Mouse (Mus musculus) left cerebral cortex, adult 18-20 months (tissue): ENCODE measurements around the gene Dtnbp1. TPM values are rescaled to one million over a fixed set of nuclear protein-coding genes. Genes with fewer than 3 reads are reported as not detected.

ENCODE experiments used
- DNase-seq, 2 experiments: peaks; one replicate each; pipeline ENCODE4 v3.0.0; 2021 to 2022; ENCODE audit warnings: low spot score in 2 of 2, mixed read lengths in 1 of 2
- total RNA-seq, 2 experiments: library from RNA; stranded (reverse); gene quantifications; 2 replicates each; pipeline ENCODE4 v1.2.3; 2021

Dtnbp1 gene
- total RNA-seq, 2 experiments from 2014 or later = 79.6 to 81.2 TPM

- no peak for DNase-seq
Measured at GRCm38 (mm10) chr13:44952393-44953086, 49.4 kb downstream of the Dtnbp1 start.

DNA sequence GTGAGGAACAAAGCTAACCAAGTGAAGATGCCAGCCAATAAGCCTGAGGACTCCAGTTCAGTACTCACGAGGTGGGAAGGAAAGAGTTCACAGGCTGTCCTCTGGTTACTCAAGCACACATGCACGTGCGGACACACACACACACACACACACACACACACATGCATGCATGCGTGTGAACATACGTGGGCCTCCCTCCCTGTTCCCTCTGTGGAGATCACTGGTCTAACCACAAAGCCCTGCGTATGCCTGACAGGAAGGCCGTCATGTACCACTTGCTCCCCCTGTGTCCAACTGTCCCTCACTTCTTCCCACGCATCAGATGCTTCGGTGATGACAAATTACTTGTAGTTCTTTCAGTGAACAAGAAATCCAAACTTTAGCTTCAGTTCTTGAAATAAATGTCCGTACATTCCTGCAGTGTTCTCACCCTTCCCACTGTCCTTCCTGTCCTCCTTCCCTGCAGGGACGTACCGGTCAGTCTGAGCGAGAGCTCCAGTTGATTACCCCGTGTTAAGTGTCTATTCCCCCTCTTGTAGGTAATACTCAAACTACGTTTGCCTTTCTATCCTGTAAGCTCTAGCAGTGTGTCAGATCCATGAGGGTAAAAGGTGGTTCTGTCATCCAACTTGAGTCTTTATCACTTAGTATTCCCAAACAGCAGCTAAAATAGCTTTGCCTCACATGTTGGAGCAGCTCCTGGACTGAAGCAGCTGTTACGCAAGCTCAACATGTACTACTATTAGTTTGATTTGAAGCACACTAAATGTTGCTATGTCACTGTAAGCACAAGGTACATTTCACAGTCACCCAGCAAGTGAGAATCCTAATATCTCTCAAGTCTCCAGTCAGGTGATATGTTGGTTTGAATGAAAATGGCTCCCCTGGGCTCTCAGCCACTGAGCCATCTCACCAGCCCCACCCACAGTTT lies 53.4 kb downstream of the Dtnbp1 start:
- peak; percentile 63 to 66 for DNase-seq

- DNase-seq = peak in 1 of 2 experiments; percentile 42
Measured at GRCm38 (mm10) chr13:44946880-44947635, 54.9 kb downstream of the Dtnbp1 start.

- no peak for DNase-seq
Measured at GRCm38 (mm10) chr13:44943618-44944017, 58.3 kb downstream of the Dtnbp1 start.

- no peak for DNase-seq
Measured at GRCm38 (mm10) chr13:44939326-44940035, 62.5 kb downstream of the Dtnbp1 start.

DNA sequence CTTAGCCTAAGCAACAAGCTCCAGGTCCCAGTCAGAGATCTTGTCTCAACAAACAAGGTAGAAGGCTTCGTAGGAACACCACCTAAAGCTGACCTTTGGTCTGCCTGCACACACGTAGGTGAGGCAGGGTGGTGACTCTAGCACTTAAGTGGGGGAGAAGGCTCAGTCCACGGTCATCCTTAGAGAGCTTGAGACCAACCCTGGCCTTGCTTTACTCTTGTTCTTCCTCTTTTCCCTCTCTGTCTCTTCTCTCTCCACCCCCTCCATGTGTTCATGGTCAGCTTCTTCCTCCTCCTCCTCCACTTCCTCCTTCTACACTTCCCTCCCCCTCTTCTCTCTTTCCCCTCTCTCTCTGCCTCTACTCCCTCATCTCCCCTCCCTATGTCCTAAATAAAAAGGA lies 64.3 kb downstream of the Dtnbp1 start:
- DNase-seq = no peak

DNA sequence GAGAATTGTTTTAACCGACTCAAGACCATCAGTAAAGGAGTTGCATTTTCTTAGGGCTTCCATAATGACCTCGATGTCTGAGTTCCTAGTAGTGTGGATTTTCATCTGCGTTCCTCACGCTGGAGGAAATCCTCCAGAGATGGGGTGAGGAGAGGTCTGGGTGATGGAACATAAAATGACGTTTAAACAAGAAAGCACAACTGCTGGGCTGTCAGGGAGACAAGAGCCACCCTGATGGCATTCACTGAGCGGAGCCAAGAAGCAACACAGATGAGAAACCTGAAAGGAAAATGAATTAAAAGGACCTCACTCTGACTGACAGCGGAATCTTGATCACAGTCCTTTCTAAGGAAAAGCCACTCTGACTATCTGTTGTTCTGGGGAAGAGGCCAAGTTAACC lies 68.4 kb downstream of the Dtnbp1 start:
- DNase-seq = no peak

- no peak for DNase-seq
Measured at GRCm38 (mm10) chr13:44932307-44933264, 69.4 kb downstream of the Dtnbp1 start.

DNA sequence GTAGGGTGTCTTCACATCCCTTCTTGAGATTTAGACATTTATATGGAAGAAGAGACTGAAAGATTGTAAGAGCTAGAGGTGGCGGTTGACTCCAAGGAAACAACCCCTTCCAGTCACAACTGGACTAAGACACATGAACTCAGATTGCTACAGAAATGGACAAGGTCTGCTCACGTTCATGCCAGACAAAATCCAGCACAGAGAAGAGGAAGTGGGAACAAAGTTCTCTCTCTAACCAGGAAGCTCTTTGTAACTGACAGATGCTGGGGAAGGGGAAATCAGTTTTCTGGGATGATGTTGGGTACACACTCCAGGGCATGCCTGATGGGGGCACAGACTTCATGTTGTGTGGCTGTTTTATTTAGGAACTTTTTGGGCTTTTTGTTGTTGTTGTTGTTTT lies 75.6 kb downstream of the Dtnbp1 start:
- no peak for DNase-seq

- no peak for DNase-seq
Measured at GRCm38 (mm10) chr13:44925173-44925572, 76.8 kb downstream of the Dtnbp1 start.

GRCm38 (mm10) chr13:44924042-44924441 lies 77.9 kb downstream of the Dtnbp1 start:
- no peak for DNase-seq

DNA sequence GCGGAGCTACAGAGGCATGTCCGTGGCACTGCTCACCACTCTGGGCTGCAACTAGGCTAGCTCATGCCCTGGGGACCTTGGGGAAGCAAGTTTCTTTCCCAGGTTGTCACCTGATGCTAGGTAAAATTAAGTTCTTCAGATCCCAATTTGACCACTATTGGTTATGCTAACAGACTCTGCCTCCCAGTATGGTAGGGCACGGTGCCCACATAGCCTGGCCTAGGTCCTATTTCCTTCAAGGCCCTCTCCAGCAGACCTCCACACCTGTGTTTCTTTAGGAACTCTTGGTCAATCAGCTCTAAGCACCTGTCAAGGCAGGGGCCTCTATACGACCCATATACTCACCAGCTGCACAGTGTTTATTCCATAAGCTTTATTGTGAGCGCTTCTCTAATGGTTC lies 80.2 kb downstream of the Dtnbp1 start:
- DNase-seq = no peak

GRCm38 (mm10) chr13:44921095-44921494 lies 80.9 kb downstream of the Dtnbp1 start:
- DNase-seq = no peak

GRCm38 (mm10) chr13:44918269-44918668 lies 83.7 kb downstream of the Dtnbp1 start:
- no peak for DNase-seq

DNA sequence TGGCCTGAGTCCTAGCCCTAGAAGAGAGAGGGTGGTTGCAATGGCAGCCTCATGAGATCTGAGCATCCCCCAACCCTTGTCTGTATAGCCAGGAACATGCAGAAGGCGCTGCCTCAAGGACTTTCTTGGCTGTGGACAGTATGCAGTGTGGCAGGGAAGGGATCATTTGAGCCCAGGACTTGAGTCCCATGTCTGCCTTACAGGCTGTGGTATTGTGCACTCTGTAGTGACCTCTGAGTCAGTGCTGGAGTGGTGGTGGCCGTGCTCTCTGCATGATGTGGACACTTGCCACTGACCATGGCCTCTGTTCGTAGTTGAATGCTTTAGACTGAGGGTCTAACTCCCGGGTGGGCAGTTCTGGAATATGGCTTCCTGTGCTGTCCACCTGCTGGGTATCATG lies 84.7 kb downstream of the Dtnbp1 start:
- no peak for DNase-seq

GRCm38 (mm10) chr13:44915945-44916344 lies 86.0 kb downstream of the Dtnbp1 start:
- no peak for DNase-seq

DNA sequence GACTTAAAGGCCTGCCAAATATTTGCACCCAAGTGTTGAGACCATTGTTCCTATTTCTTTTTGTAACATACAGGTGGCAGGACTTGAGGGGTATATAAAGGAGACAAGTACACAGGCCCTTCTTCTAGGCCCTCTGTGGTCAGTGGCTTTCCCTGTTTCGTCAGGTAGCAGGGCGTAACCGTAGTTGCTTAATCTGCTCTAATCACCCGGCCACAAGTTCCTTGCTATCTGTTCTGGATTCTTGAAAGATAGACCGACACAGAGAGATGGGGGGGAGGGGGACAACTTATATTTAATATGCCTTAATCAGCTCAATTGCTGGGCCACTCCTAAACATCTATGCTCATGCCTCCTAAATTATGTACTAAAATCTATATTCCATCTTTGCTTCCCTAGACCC lies 86.6 kb downstream of the Dtnbp1 start:
- DNase-seq = no peak

- DNase-seq = no peak
Measured at GRCm38 (mm10) chr13:44913560-44913959, 88.4 kb downstream of the Dtnbp1 start.

DNA sequence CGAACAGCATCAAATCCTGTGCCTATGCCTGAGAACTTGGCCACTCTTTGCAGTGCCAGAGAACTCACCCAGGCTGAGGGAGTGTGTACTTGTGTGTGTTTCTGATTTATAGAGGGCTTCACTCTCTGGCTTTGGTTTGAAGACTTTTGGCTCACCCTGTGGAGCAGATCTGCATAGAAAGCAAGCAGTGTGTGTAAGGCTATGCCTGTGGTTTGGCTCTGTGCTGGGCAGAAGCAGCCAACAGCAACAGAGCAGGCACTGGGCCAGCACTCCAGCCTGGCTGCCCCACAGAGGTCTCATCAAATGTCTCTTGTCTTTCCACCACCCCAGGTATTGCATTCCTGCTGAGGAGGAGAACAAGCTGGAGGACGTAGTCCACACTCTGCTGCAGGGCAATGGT lies 89.1 kb downstream of the Dtnbp1 start:
- no peak for DNase-seq

GRCm38 (mm10) chr13:44908790-44909189 lies 93.2 kb downstream of the Dtnbp1 start:
- no peak for DNase-seq
